19 mouse cellular contexts compared by ENCODE assay signal in the genomic region with DNA sequence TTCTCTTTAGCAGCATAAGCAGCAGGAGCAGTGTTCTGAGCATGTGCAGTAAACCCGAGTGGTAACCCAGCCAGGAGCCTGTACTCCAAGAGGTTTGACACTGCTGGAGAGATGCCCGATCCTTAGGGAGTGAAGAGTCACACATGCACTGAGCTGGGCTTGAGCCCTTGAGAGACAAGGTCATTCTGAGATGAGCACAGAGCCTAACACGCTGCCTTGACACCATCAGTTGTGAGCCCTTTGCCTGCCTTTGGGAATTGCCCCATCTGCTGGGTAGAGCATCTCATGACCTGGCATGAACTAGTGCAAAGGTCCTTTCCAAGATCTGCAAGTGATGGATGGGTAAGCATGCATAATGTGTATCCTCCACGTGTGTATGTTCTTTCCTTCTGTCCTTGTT. TPM values are rescaled to one million over a fixed set of nuclear protein-coding genes. Genes with fewer than 3 reads are reported as not detected.
DNase-seq lines count a peak whose midpoint lies in the region; ATAC-seq and TF ChIP-seq lines count a peak whose summit lies in the region.
"Had no signal": no experiment of that assay in that cellular context is flagged by ENCODE, and none has a peak within 500 bp of the region (broad histone marks: within the 10 kb centered on the region; RNA-seq: fewer than 3 reads in every experiment).

No protein-coding gene starts in this region.

- no peak for TF ChIP-seq EP300 in liver, postnatal 0 days (IDR thresholded peaks at IDR 0.05; ENCODE audit: low read depth)

- no peak overlapping the region for H3K27ac ChIP-seq in liver, postnatal 0 days (ENCODE audit: low read depth)
- peak overlapping the region; percentile 7; the same call in 1 of the 2 replicates for H3K27ac ChIP-seq in stomach, embryonic 15.5 days
- H3K27ac ChIP-seq: heart, embryonic 13.5 days; hindbrain, embryonic 15.5 days; limb, embryonic 10.5 days; midbrain, embryonic 12.5 days had no signal

- peak; percentile 13 for DNase-seq in gastrocnemius, postnatal 14 days
- DNase-seq in gastrocnemius, postnatal 4 days (ENCODE audit: low spot score in 2 of 2) = no peak
- no peak for DNase-seq in liver, postnatal 0 days
- DNase-seq in liver (no peak), adipocyte (ENCODE audit: low spot score) (peak; percentile 62)
- DNase-seq: B cell, adult 2 months; cerebellum, adult 18-20 months; embryo, embryonic 11 days; kidney, postnatal 10 days; thymus, adult 18-20 months had no signal

- no peak overlapping the region for H3K4me2 ChIP-seq in liver, postnatal 0 days (ENCODE audit: low read depth, low read length)
- no peak overlapping the region for H3K4me2 ChIP-seq in stomach, embryonic 15.5 days
- H3K4me2 ChIP-seq: heart, embryonic 13.5 days; hindbrain, embryonic 15.5 days; midbrain, embryonic 12.5 days had no signal

- H3K36me3 ChIP-seq in liver, postnatal 0 days (replicated peaks; ENCODE audit: insufficient read depth, low read length) = no peaks in the 10 kb centered on the region
- H3K36me3 ChIP-seq in stomach, embryonic 15.5 days = no peaks in the 10 kb centered on the region
- H3K36me3 ChIP-seq: G1E; heart, embryonic 13.5 days; hindbrain, embryonic 15.5 days; limb, embryonic 10.5 days; midbrain, embryonic 12.5 days had no signal

- no peaks in the 10 kb centered on the region for H3K9me3 ChIP-seq in liver, postnatal 0 days (ENCODE audit: low read length)
- H3K9me3 ChIP-seq in stomach, embryonic 15.5 days = no peaks in the 10 kb centered on the region
- H3K9me3 ChIP-seq: G1E; heart, embryonic 13.5 days; hindbrain, embryonic 15.5 days; limb, embryonic 10.5 days; midbrain, embryonic 12.5 days had no signal

- intact Hi-C loops in gastrocnemius, postnatal 14 days (cut with DNase I; ENCODE audit: low total_unique reads) = no loop called here

- TF ChIP-seq CTCF in liver, postnatal 0 days (IDR thresholded peaks at IDR 0.05; ENCODE audit: low read depth) = peak; percentile 10; the same call in 1 of the 2 replicates

- WGBS in liver, postnatal 0 days (ENCODE audit: insufficient replicate concordance) = 63% methylated on average over 4 of the region's 4 CpGs
- 41% methylated on average over 4 of the region's 4 CpGs for WGBS in stomach, embryonic 15.5 days

- H3K4me3 ChIP-seq in liver, postnatal 0 days (ENCODE audit: low read depth, low read length) = no peak overlapping the region
- H3K4me3 ChIP-seq in stomach, embryonic 15.5 days (replicated peaks) = no peak overlapping the region
- H3K4me3 ChIP-seq: erythroblast, embryonic 14.5 days; heart, embryonic 13.5 days; hindbrain, embryonic 15.5 days; limb, embryonic 10.5 days; midbrain, embryonic 12.5 days had no signal

- no peak for ATAC-seq in liver, postnatal 0 days
- no peak for ATAC-seq in stomach, embryonic 15.5 days (ENCODE audit: insufficient read depth, low FRiP score, low read depth)
- no peak for ATAC-seq in inflammation-experienced regulatory T-cells, adult 6 months
- ATAC-seq in erythroblast, adult 5-6 weeks (replicated peaks; ENCODE audit: low FRiP score, poor library complexity, severe bottlenecking) = no peak

- H3K4me1 ChIP-seq in liver, postnatal 0 days (ENCODE audit: insufficient read depth) = no peaks in the 10 kb centered on the region
- peaks cover 7% of the 10 kb centered on the region; the same call in 1 of the 2 replicates for H3K4me1 ChIP-seq in stomach, embryonic 15.5 days
- H3K4me1 ChIP-seq: hindbrain, embryonic 15.5 days; midbrain, embryonic 12.5 days had no signal

- no peak overlapping the region for H3K9ac ChIP-seq in liver, postnatal 0 days (replicated peaks)
- no peak overlapping the region for H3K9ac ChIP-seq in stomach, embryonic 15.5 days
- H3K9ac ChIP-seq: heart, embryonic 13.5 days; hindbrain, embryonic 15.5 days; midbrain, embryonic 12.5 days had no signal

- no peaks in the 10 kb centered on the region for H3K27me3 ChIP-seq in liver, postnatal 0 days (ENCODE audit: insufficient read depth, low read length)
- H3K27me3 ChIP-seq in stomach, embryonic 15.5 days (replicated peaks) = no peaks in the 10 kb centered on the region
- H3K27me3 ChIP-seq: hindbrain, embryonic 15.5 days; midbrain, embryonic 12.5 days had no signal

RNA-seq across cellular contexts. Expression of a gene that starts 29.6 kb away (rescaled TPM):
- total RNA-seq in gastrocnemius, postnatal 14 days (2021) = 1 to 10 TPM; 3.8 to 4.2 TPM
- 10 to 100 TPM; 14.8 to 16.2 TPM for total RNA-seq in gastrocnemius, postnatal 4 days (2021)
- polyA plus RNA-seq in liver, postnatal 0 days (2015; fragmentation: Nextera tagmentation; extraction: Ambion mirVana) = 0.05 and 0.06 TPM in 2 replicates
- 9.6 and 10.5 TPM in 2 replicates for polyA plus RNA-seq in stomach, embryonic 15.5 days (2015; fragmentation: Nextera tagmentation; extraction: Ambion mirVana)
- polyA plus RNA-seq in inflammation-experienced regulatory T-cells, adult 6 months (2017; shearing (Covaris generic)) = under 1 TPM; 0.16 to 0.30 (median 0.21) TPM
- total RNA-seq in erythroblast, adult 5-6 weeks (2015; ENCODE audit: low replicate concordance) = not detected in 2 replicates
- total RNA-seq in erythroblast, adult 5-6 weeks (2017; ENCODE audit: low replicate concordance) = not detected in 2 replicates
- total RNA-seq: G1E had no signal
- polyA plus RNA-seq: erythroblast, embryonic 14.5 days; G1E had no signal

RNA-seq across cellular contexts. Expression of a gene that starts 49.7 kb away (rescaled TPM):
- 1 to 10 TPM; 3.9 to 5.8 TPM for total RNA-seq in gastrocnemius, postnatal 14 days (2021)
- 10 to 100 TPM; 12.6 to 15.4 TPM for total RNA-seq in gastrocnemius, postnatal 4 days (2021)
- polyA plus RNA-seq in liver, postnatal 0 days (2015; fragmentation: Nextera tagmentation; extraction: Ambion mirVana) = 0.81 and 1.1 TPM in 2 replicates
- polyA plus RNA-seq in stomach, embryonic 15.5 days (2015; fragmentation: Nextera tagmentation; extraction: Ambion mirVana) = 8.5 and 10.4 TPM in 2 replicates
- not detected for polyA plus RNA-seq in inflammation-experienced regulatory T-cells, adult 6 months (2017; shearing (Covaris generic))
- total RNA-seq in erythroblast, adult 5-6 weeks (2015; ENCODE audit: low replicate concordance) = 0.21 TPM in 1 of 2 replicates, not detected in the other
- total RNA-seq in erythroblast, adult 5-6 weeks (2017; ENCODE audit: low replicate concordance) = not detected in 2 replicates
- polyA plus RNA-seq: erythroblast, embryonic 14.5 days; G1E had no signal

RNA-seq across cellular contexts. Expression of a gene that starts 58.5 kb away (rescaled TPM):
- total RNA-seq in gastrocnemius, postnatal 14 days (2021) = 10 to 100 TPM; 33.4 to 38.0 TPM
- 10 to 100 TPM; 34.6 to 42.5 TPM for total RNA-seq in gastrocnemius, postnatal 4 days (2021)
- 4.9 and 6.7 TPM in 2 replicates for polyA plus RNA-seq in liver, postnatal 0 days (2015; fragmentation: Nextera tagmentation; extraction: Ambion mirVana)
- 8.9 and 9.8 TPM in 2 replicates for polyA plus RNA-seq in stomach, embryonic 15.5 days (2015; fragmentation: Nextera tagmentation; extraction: Ambion mirVana)
- polyA plus RNA-seq in inflammation-experienced regulatory T-cells, adult 6 months (2017; shearing (Covaris generic)) = 1 to 10 TPM; 4.4 to 7.6 (median 5.4) TPM
- total RNA-seq in erythroblast, adult 5-6 weeks (2015; ENCODE audit: low replicate concordance) = 49.5 and 62.1 TPM in 2 replicates
- total RNA-seq in erythroblast, adult 5-6 weeks (2017; ENCODE audit: low replicate concordance) = 59.5 and 60.2 TPM in 2 replicates

Comparison
In these comparisons a context has a peak if more than half of its experiments do, and no peak if none do; other contexts are left out.
1. DNase-seq: peak in gastrocnemius, postnatal 14 days (single experiment) and adipocyte (single experiment); none in gastrocnemius, postnatal 4 days (0 of 2), liver, postnatal 0 days (single experiment) and liver (single experiment).
2. RNA of a gene that starts 29.6 kb away (total RNA-seq): 14.8 to 16.2 TPM in gastrocnemius, postnatal 4 days and 3.8 to 4.2 TPM in gastrocnemius, postnatal 14 days; not detected in erythroblast, adult 5-6 weeks; every median in the first group is over 4 times any median in the second.
3. RNA of a gene that starts 49.7 kb away (total RNA-seq): 12.6 to 15.4 TPM in gastrocnemius, postnatal 4 days and 3.9 to 5.8 TPM in gastrocnemius, postnatal 14 days; 0.21 TPM in erythroblast, adult 5-6 weeks; every median in the first group is over 4 times any median in the second.